In genomic region chr17:12880178-12880577, GRCm38 (mm10) we compare ENCODE assay signal across 8 mouse cellular contexts. TPM values are rescaled to one million over a fixed set of nuclear protein-coding genes. Genes with fewer than 3 reads are reported as not detected.
DNase-seq lines count a peak whose midpoint lies in the region; ATAC-seq and TF ChIP-seq lines count a peak whose summit lies in the region.

No protein-coding gene starts in this region.

- H3K9ac ChIP-seq in embryonic facial prominence, embryonic 13.5 days, result peak overlapping the region; percentile 28
- H3K9ac ChIP-seq in limb, embryonic 12.5 days (replicated peaks), result no peak overlapping the region
- H3K9ac ChIP-seq in midbrain, embryonic 15.5 days, result no peak overlapping the region

- H3K4me3 ChIP-seq in embryonic facial prominence, embryonic 13.5 days, result peak overlapping the region; percentile 5; the same call in 1 of the 2 replicates
- H3K4me3 ChIP-seq in limb, embryonic 12.5 days (replicated peaks), result peak overlapping the region; percentile 15
- H3K4me3 ChIP-seq in midbrain, embryonic 15.5 days, result no peak overlapping the region
- no peak overlapping the region for H3K4me3 ChIP-seq in spleen, adult 2 months (ENCODE audit: extremely low read depth, insufficient read depth, insufficient read length)

- 2% methylated on average over 14 of the region's 14 CpGs for WGBS in embryonic facial prominence, embryonic 13.5 days
- 3% methylated on average over 14 of the region's 14 CpGs for WGBS in limb, embryonic 12.5 days
- WGBS in midbrain, embryonic 15.5 days, result 4% methylated on average over 14 of the region's 14 CpGs
- 2% methylated on average over 14 of the region's 14 CpGs for WGBS in spleen, adult 2 months

- ATAC-seq in embryonic facial prominence, embryonic 13.5 days (ENCODE audit: insufficient number of reproducible peaks, insufficient read depth, low FRiP score, low TSS enrichment, low read depth), result no peak
- peak; percentile 47 for ATAC-seq in limb, embryonic 12.5 days (ENCODE audit: insufficient number of reproducible peaks, insufficient read depth, low FRiP score, low TSS enrichment, low read depth)
- ATAC-seq in midbrain, embryonic 15.5 days (replicated peaks), result peak; percentile 74

- peak; percentile 61; the same call in 1 of the 2 replicates for TF ChIP-seq CTCF in spleen, adult 2 months (IDR thresholded peaks at IDR 0.05; ENCODE audit: extremely low read depth, insufficient read depth, insufficient read length, insufficient replicate concordance)

- peaks cover 4% of the 10 kb centered on the region; the same call in 1 of the 2 replicates for H3K27me3 ChIP-seq in embryonic facial prominence, embryonic 13.5 days
- no peaks in the 10 kb centered on the region for H3K27me3 ChIP-seq in limb, embryonic 12.5 days
- H3K27me3 ChIP-seq in midbrain, embryonic 15.5 days (replicated peaks), result no peaks in the 10 kb centered on the region
- no peaks in the 10 kb centered on the region for H3K27me3 ChIP-seq in spleen, adult 2 months (ENCODE audit: control insufficient read depth, insufficient read depth, low read length)

- no peak for TF ChIP-seq POLR2A in spleen, adult 2 months (IDR thresholded peaks at IDR 0.05; ENCODE audit: low read depth, low read length)

- H3K4me1 ChIP-seq in embryonic facial prominence, embryonic 13.5 days, result 0 out of 2 replicates have a peak, but pooled peaks cover 13% of the 10 kb centered on the region
- H3K4me1 ChIP-seq in limb, embryonic 12.5 days (replicated peaks), result 0 out of 2 replicates have a peak, but pooled peaks cover 3% of the 10 kb centered on the region
- H3K4me1 ChIP-seq in midbrain, embryonic 15.5 days, result 0 out of 2 replicates have a peak, but pooled peaks cover 4% of the 10 kb centered on the region
- no peaks in the 10 kb centered on the region for H3K4me1 ChIP-seq in spleen, adult 2 months (ENCODE audit: control insufficient read depth, insufficient read depth, insufficient read length)

- peak overlapping the region; percentile 54 for H3K4me2 ChIP-seq in embryonic facial prominence, embryonic 13.5 days
- peak overlapping the region; percentile 45 for H3K4me2 ChIP-seq in limb, embryonic 12.5 days
- H3K4me2 ChIP-seq in midbrain, embryonic 15.5 days, result peak overlapping the region; percentile 31

- no peaks in the 10 kb centered on the region for H3K9me3 ChIP-seq in embryonic facial prominence, embryonic 13.5 days
- H3K9me3 ChIP-seq in limb, embryonic 12.5 days, result no peaks in the 10 kb centered on the region
- H3K9me3 ChIP-seq in midbrain, embryonic 15.5 days, result no peaks in the 10 kb centered on the region

- DNase-seq in 3T3-L1 (ENCODE audit: low read depth, low spot score), result peak; percentile 91
- DNase-seq in adrenal gland, postnatal 36 days, result peak; percentile 78 to 81
- DNase-seq in heart, adult 8-10 months (ENCODE audit: low spot score), result peak; percentile 76
- DNase-seq in kidney, adult 8-10 months, result peak; percentile 77 to 91
- peak; percentile 50 to 68 for DNase-seq in spleen, adult 2 months (ENCODE audit: low read depth in 1 of 2, low spot score in 2 of 2)

- no peaks in the 10 kb centered on the region for H3K36me3 ChIP-seq in embryonic facial prominence, embryonic 13.5 days
- H3K36me3 ChIP-seq in limb, embryonic 12.5 days, result no peaks in the 10 kb centered on the region
- H3K36me3 ChIP-seq in midbrain, embryonic 15.5 days (replicated peaks), result no peaks in the 10 kb centered on the region
- no peaks in the 10 kb centered on the region for H3K36me3 ChIP-seq in spleen, adult 2 months (ENCODE audit: control insufficient read depth, insufficient read depth, low read length)

- peak overlapping the region; percentile 51; the same call in 1 of the 2 replicates for H3K27ac ChIP-seq in embryonic facial prominence, embryonic 13.5 days
- no peak overlapping the region for H3K27ac ChIP-seq in limb, embryonic 12.5 days
- H3K27ac ChIP-seq in midbrain, embryonic 15.5 days, result no peak overlapping the region
- H3K27ac ChIP-seq in spleen, adult 2 months (ENCODE audit: insufficient read depth, low read length), result no peak overlapping the region

RNA-seq across cellular contexts. Expression of gene Mrgprh, which starts 4.3 kb away (rescaled TPM):
- total RNA-seq in adrenal gland, postnatal 36 days (2021), result under 1 TPM; 0.17 to 0.20 TPM
- polyA plus RNA-seq in embryonic facial prominence, embryonic 13.5 days (2015; fragmentation: Nextera tagmentation; extraction: Ambion mirVana), result not detected in 2 replicates
- total RNA-seq in heart, adult 8-10 months (2022), result 1 to 10 TPM; 5.0 to 7.4 (median 6.5) TPM
- polyA plus RNA-seq in limb, embryonic 12.5 days (2016; fragmentation: Nextera tagmentation; extraction: Ambion mirVana), result 0.18 TPM in 1 of 2 replicates, not detected in the other
- not detected in 2 replicates for polyA plus RNA-seq in midbrain, embryonic 15.5 days (2015; fragmentation: Nextera tagmentation; extraction: Ambion mirVana)
- polyA plus RNA-seq in spleen, adult 2 months (2012; rRNA removed), result not detected in 2 replicates

RNA-seq across cellular contexts. Expression of gene Mas1, which starts 12.2 kb away (rescaled TPM):
- not detected for total RNA-seq in adrenal gland, postnatal 36 days (2021)
- 1.2 and 2.1 TPM in 2 replicates for polyA plus RNA-seq in embryonic facial prominence, embryonic 13.5 days (2015; fragmentation: Nextera tagmentation; extraction: Ambion mirVana)
- total RNA-seq in heart, adult 8-10 months (2022), result 1 to 10 TPM in 2 of 4 experiments, under 1 TPM in 2; 0.31 to 1.3 (median 0.96) TPM
- 0.91 and 2.0 TPM in 2 replicates for polyA plus RNA-seq in limb, embryonic 12.5 days (2016; fragmentation: Nextera tagmentation; extraction: Ambion mirVana)
- 0.13 TPM in 1 of 2 replicates, not detected in the other for polyA plus RNA-seq in midbrain, embryonic 15.5 days (2015; fragmentation: Nextera tagmentation; extraction: Ambion mirVana)
- polyA plus RNA-seq in spleen, adult 2 months (2012; rRNA removed), result not detected in 2 replicates

RNA-seq across cellular contexts. Expression of gene Pnldc1, which starts 29.9 kb away (rescaled TPM):
- 1 to 10 TPM; 1.9 to 3.2 TPM for total RNA-seq in adrenal gland, postnatal 36 days (2021)
- 1.8 and 3.5 TPM in 2 replicates for polyA plus RNA-seq in embryonic facial prominence, embryonic 13.5 days (2015; fragmentation: Nextera tagmentation; extraction: Ambion mirVana)
- under 1 TPM; 0.30 to 0.94 (median 0.54) TPM for total RNA-seq in heart, adult 8-10 months (2022)
- polyA plus RNA-seq in limb, embryonic 12.5 days (2016; fragmentation: Nextera tagmentation; extraction: Ambion mirVana), result 2.9 and 3.6 TPM in 2 replicates
- 1.6 and 2.2 TPM in 2 replicates for polyA plus RNA-seq in midbrain, embryonic 15.5 days (2015; fragmentation: Nextera tagmentation; extraction: Ambion mirVana)
- polyA plus RNA-seq in spleen, adult 2 months (2012; rRNA removed), result 0.32 and 0.88 TPM in 2 replicates

RNA-seq across cellular contexts. Expression of gene Tcp1, which starts 35.3 kb away (rescaled TPM):
- total RNA-seq in adrenal gland, postnatal 36 days (2021), result 100 to 1,000 TPM; 218 to 271 TPM
- polyA plus RNA-seq in embryonic facial prominence, embryonic 13.5 days (2015; fragmentation: Nextera tagmentation; extraction: Ambion mirVana), result 429 and 454 TPM in 2 replicates
- total RNA-seq in heart, adult 8-10 months (2022), result 100 to 1,000 TPM; 173 to 191 (median 185) TPM
- polyA plus RNA-seq in limb, embryonic 12.5 days (2016; fragmentation: Nextera tagmentation; extraction: Ambion mirVana), result 497 and 531 TPM in 2 replicates
- 325 and 344 TPM in 2 replicates for polyA plus RNA-seq in midbrain, embryonic 15.5 days (2015; fragmentation: Nextera tagmentation; extraction: Ambion mirVana)
- polyA plus RNA-seq in spleen, adult 2 months (2012; rRNA removed), result 29.9 and 32.9 TPM in 2 replicates

RNA-seq across cellular contexts. Expression of gene Mrpl18, which starts 36.0 kb away (rescaled TPM):
- total RNA-seq in adrenal gland, postnatal 36 days (2021), result 10 to 100 TPM; 68.6 to 71.4 TPM
- 136 and 172 TPM in 2 replicates for polyA plus RNA-seq in embryonic facial prominence, embryonic 13.5 days (2015; fragmentation: Nextera tagmentation; extraction: Ambion mirVana)
- total RNA-seq in heart, adult 8-10 months (2022), result 100 to 1,000 TPM; 161 to 175 (median 169) TPM
- polyA plus RNA-seq in limb, embryonic 12.5 days (2016; fragmentation: Nextera tagmentation; extraction: Ambion mirVana), result 172 and 174 TPM in 2 replicates
- 113 and 129 TPM in 2 replicates for polyA plus RNA-seq in midbrain, embryonic 15.5 days (2015; fragmentation: Nextera tagmentation; extraction: Ambion mirVana)
- 19.9 and 22.3 TPM in 2 replicates for polyA plus RNA-seq in spleen, adult 2 months (2012; rRNA removed)

Comparison
In these comparisons a context has a peak if more than half of its experiments do, and no peak if none do; other contexts are left out.
1. H3K4me3 ChIP-seq: peak in embryonic facial prominence, embryonic 13.5 days (single experiment) and limb, embryonic 12.5 days (single experiment); none in midbrain, embryonic 15.5 days (single experiment) and spleen, adult 2 months (single experiment).
2. Peak in every context shown above with its lines, with median percentiles within 50 percentile points of each other: DNase-seq and H3K4me2 ChIP-seq.